Comparison of ENCODE assay signal across 10 mouse cellular contexts in genomic region chr14:30875130-30875865, GRCm38 (mm10). TPM values are rescaled to one million over a fixed set of nuclear protein-coding genes. Genes with fewer than 3 reads are reported as not detected.
DNase-seq lines count a peak whose midpoint lies in the region; ATAC-seq and TF ChIP-seq lines count a peak whose summit lies in the region.
"Had no signal": no experiment of that assay in that cellular context is flagged by ENCODE, and none has a peak within 500 bp of the region (broad histone marks: within the 10 kb centered on the region; RNA-seq: fewer than 3 reads in every experiment).

No protein-coding gene starts in this region.

- peak overlapping the region; percentile 82 for H3K27ac ChIP-seq in liver, embryonic 16.5 days (ENCODE audit: low read length)

- TF ChIP-seq POLR2A in lung, adult 2 months (IDR thresholded peaks at IDR 0.05; ENCODE audit: borderline replicate concordance, extremely low read depth, low read depth, low read length), result no peak

- no peak for TF ChIP-seq CTCF in lung, adult 2 months (IDR thresholded peaks at IDR 0.05; ENCODE audit: insufficient read depth, low read length)

- DNase-seq in lung, adult 2 months, result peak; percentile 36
- no peak for DNase-seq in lung, postnatal 14 days
- DNase-seq in fat pad, adult 2 months (ENCODE audit: extremely low read depth, low read depth, low spot score), result peak; percentile 63
- DNase-seq in yolk sac, embryonic 10.5 days (ENCODE audit: low spot score), result peak; percentile 59
- no peak for DNase-seq in ovary, postnatal 10 days (ENCODE audit: low spot score)
- DNase-seq: heart, adult 18-20 months; right cerebral cortex, adult 18-20 months had no signal

- WGBS in lung, adult 2 months, result 65% methylated on average over 12 of the region's 12 CpGs
- 43% methylated on average over 12 of the region's 12 CpGs for WGBS in liver, embryonic 16.5 days (ENCODE audit: insufficient replicate concordance)

- peaks cover 2% of the 10 kb centered on the region; the same call in 1 of the 2 replicates for H3K36me3 ChIP-seq in liver, embryonic 16.5 days (ENCODE audit: control insufficient read depth, insufficient read depth)

- H3K4me3 ChIP-seq in lung, adult 2 months (replicated peaks; ENCODE audit: extremely low read depth, low read depth, low read length), result no peak overlapping the region
- no peak overlapping the region for H3K4me3 ChIP-seq in liver, embryonic 16.5 days (ENCODE audit: low read depth, low read length)

- peak overlapping the region; percentile 12; the same call in 1 of the 2 replicates for H3K9ac ChIP-seq in liver, embryonic 16.5 days (ENCODE audit: low read depth, low read length)

- ATAC-seq in liver, embryonic 16.5 days (ENCODE audit: low read depth), result peak; percentile 82
- ATAC-seq in cerebellum, adult (ENCODE audit: insufficient number of reproducible peaks, low FRiP score, low TSS enrichment), result no peak

- no peaks in the 10 kb centered on the region for H3K9me3 ChIP-seq in liver, embryonic 16.5 days (replicated peaks; ENCODE audit: control insufficient read depth, low read length)

- H3K4me1 ChIP-seq in lung, adult 2 months (ENCODE audit: control insufficient read depth, insufficient read depth, low read length), result peaks cover 14% of the 10 kb centered on the region
- peaks cover 28% of the 10 kb centered on the region for H3K4me1 ChIP-seq in liver, embryonic 16.5 days (ENCODE audit: control insufficient read depth, low read depth, low read length)

- H3K27me3 ChIP-seq in liver, embryonic 16.5 days (ENCODE audit: control insufficient read depth, insufficient read depth, low read depth, low read length), result no peaks in the 10 kb centered on the region

- no peak overlapping the region for H3K4me2 ChIP-seq in liver, embryonic 16.5 days (ENCODE audit: low read depth, low read length)

RNA-seq across cellular contexts. Expression of gene Mustn1, which starts 3.7 kb away (rescaled TPM):
- 44.8 and 50.3 TPM in 2 replicates for polyA plus RNA-seq in lung, adult 2 months (2012; rRNA removed)
- polyA plus RNA-seq in liver, embryonic 16.5 days (2015; fragmentation: Nextera tagmentation; extraction: Ambion mirVana), result 1.7 and 2.3 TPM in 2 replicates

RNA-seq across cellular contexts. Expression of gene Itih4, which starts 11.0 kb away (rescaled TPM):
- polyA plus RNA-seq in lung, adult 2 months (2012; rRNA removed), result 37.7 and 43.4 TPM in 2 replicates
- 278 and 305 TPM in 2 replicates for polyA plus RNA-seq in liver, embryonic 16.5 days (2015; fragmentation: Nextera tagmentation; extraction: Ambion mirVana)
- polyA plus RNA-seq: forebrain, embryonic 11.5 days had no signal

RNA-seq across cellular contexts. Expression of gene Itih3, which starts 48.3 kb away (rescaled TPM):
- polyA plus RNA-seq in lung, adult 2 months (2012; rRNA removed), result 0.87 and 1.1 TPM in 2 replicates
- 687 and 781 TPM in 2 replicates for polyA plus RNA-seq in liver, embryonic 16.5 days (2015; fragmentation: Nextera tagmentation; extraction: Ambion mirVana)

RNA-seq across cellular contexts. Expression of gene Tmem110, which starts 49.9 kb away (rescaled TPM):
- 40.6 and 43.7 TPM in 2 replicates for polyA plus RNA-seq in lung, adult 2 months (2012; rRNA removed)
- 7.7 and 8.1 TPM in 2 replicates for polyA plus RNA-seq in liver, embryonic 16.5 days (2015; fragmentation: Nextera tagmentation; extraction: Ambion mirVana)

Comparison
In these comparisons a context has a peak if more than half of its experiments do, and no peak if none do; other contexts are left out.
1. DNase-seq: peak in lung, adult 2 months (single experiment), fat pad, adult 2 months (single experiment) and yolk sac, embryonic 10.5 days (single experiment); none in lung, postnatal 14 days (single experiment) and ovary, postnatal 10 days (single experiment).
2. RNA of gene Mustn1, which starts 3.7 kb away (polyA plus RNA-seq): 44.8 to 50.3 TPM in lung, adult 2 months; 1.7 to 2.3 TPM in liver, embryonic 16.5 days; every median in the first group is over 10 times any median in the second.
3. RNA of gene Itih3, which starts 48.3 kb away (polyA plus RNA-seq): 687 to 781 TPM in liver, embryonic 16.5 days; 0.87 to 1.1 TPM in lung, adult 2 months; every median in the first group is over 100 times any median in the second.